In the genomic region with DNA sequence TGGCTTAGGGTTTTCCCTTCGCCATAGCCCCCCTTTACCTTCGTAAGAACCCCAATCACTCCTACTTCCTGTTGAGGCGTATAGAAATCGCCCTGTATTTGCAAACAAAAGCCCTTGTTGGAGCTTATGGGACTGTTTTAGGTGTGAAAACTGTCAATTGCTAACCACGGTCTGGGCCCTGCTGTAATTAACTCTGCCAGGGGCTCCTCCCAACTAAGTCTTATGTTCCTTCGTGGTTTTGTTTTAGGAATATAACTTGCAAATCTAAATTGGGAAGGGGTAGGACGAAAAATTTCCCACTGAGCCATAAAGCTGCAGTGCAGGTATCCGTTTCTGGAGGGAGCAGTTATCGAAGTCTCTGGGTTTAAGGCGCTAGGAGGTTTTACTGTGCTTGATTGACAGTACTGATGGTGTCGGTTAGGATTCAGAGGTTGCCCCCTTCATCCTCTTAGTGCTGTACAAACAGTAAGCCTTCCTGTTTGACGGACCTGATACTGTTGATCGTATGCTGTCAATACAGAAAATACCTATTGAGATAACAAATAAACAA, we compare ENCODE assay signal across 8 mouse cellular contexts. TPM values are rescaled to one million over a fixed set of nuclear protein-coding genes. Genes with fewer than 3 reads are reported as not detected.
DNase-seq lines count a peak whose midpoint lies in the region; ATAC-seq and TF ChIP-seq lines count a peak whose summit lies in the region.

No protein-coding gene starts in this region.

- TF ChIP-seq POLR2A in myocyte (IDR thresholded peaks at IDR 0.05; ENCODE audit: insufficient read length, low read depth): no peak

- no peak for DNase-seq in gastrocnemius, adult 2 months
- no peak for DNase-seq in gastrocnemius, adult 18-20 months (ENCODE audit: low spot score)
- DNase-seq in right cerebral cortex, adult 18-20 months: no peak

- intact Hi-C loops in gastrocnemius, adult 2 months (cut with DNase I): loop anchor here (1.0 to 2.0 kb wide), 2 partner anchors 95 to 125 kb away; no protein-coding TSS in a partner anchor

- peak overlapping the region; percentile 82 for H3K4me2 ChIP-seq in embryonic facial prominence, embryonic 13.5 days
- H3K4me2 ChIP-seq in intestine, postnatal 0 days (replicated peaks; ENCODE audit: low read depth): peak overlapping the region; percentile 87
- peak overlapping the region; percentile 69 for H3K4me2 ChIP-seq in myocyte (ENCODE audit: low read depth)

- no peak for TF ChIP-seq CTCF in gastrocnemius, adult 2 months (IDR thresholded peaks at IDR 0.05)
- TF ChIP-seq CTCF in intestine, postnatal 0 days (IDR thresholded peaks at IDR 0.05; ENCODE audit: low read depth): no peak

- H3K9me3 ChIP-seq in embryonic facial prominence, embryonic 13.5 days: no peaks in the 10 kb centered on the region
- no peaks in the 10 kb centered on the region for H3K9me3 ChIP-seq in intestine, postnatal 0 days (ENCODE audit: control insufficient read depth)

- WGBS in embryonic facial prominence, embryonic 13.5 days: under 1% methylated on average over 13 of the region's 13 CpGs
- 0% methylated on average over 13 of the region's 13 CpGs for WGBS in intestine, postnatal 0 days

- peak overlapping the region; percentile 100 for H3K4me3 ChIP-seq in gastrocnemius, adult 2 months
- peak overlapping the region; percentile 98 for H3K4me3 ChIP-seq in embryonic facial prominence, embryonic 13.5 days
- H3K4me3 ChIP-seq in intestine, postnatal 0 days (ENCODE audit: low read depth, low read length): peak overlapping the region; percentile 68
- peak overlapping the region; percentile 98 for H3K4me3 ChIP-seq in myocyte

- peak overlapping the region; percentile 100 for H3K27ac ChIP-seq in gastrocnemius, adult 2 months
- H3K27ac ChIP-seq in embryonic facial prominence, embryonic 13.5 days: peak overlapping the region; percentile 100
- H3K27ac ChIP-seq in intestine, postnatal 0 days (ENCODE audit: low read depth, low read length): peak overlapping the region; percentile 97

- peak; percentile 19 for ATAC-seq in CD4-positive, CD25-positive, alpha-beta regulatory T cell, adult 4 months
- no peak for ATAC-seq in embryonic facial prominence, embryonic 13.5 days (ENCODE audit: insufficient number of reproducible peaks, insufficient read depth, low FRiP score, low TSS enrichment, low read depth)
- no peak for ATAC-seq in intestine, postnatal 0 days
- no peak for ATAC-seq in inflammation-experienced regulatory T-cells, adult 6 months

- H3K79me2 ChIP-seq in myocyte (ENCODE audit: control insufficient read depth, insufficient read depth): peaks cover 79% of the 10 kb centered on the region

- H3ac ChIP-seq in myocyte (ENCODE audit: control insufficient read depth, insufficient read length): peak overlapping the region; percentile 94

- H3K9ac ChIP-seq in embryonic facial prominence, embryonic 13.5 days: peak overlapping the region; percentile 100
- peak overlapping the region; percentile 91 for H3K9ac ChIP-seq in intestine, postnatal 0 days (ENCODE audit: low read depth, low read length)

- peaks cover 31% of the 10 kb centered on the region for H3K4me1 ChIP-seq in embryonic facial prominence, embryonic 13.5 days
- peaks cover 4% of the 10 kb centered on the region; the same call in 1 of the 2 replicates for H3K4me1 ChIP-seq in intestine, postnatal 0 days (replicated peaks; ENCODE audit: control insufficient read depth, insufficient read depth, low read length)

- no peaks in the 10 kb centered on the region for H3K27me3 ChIP-seq in embryonic facial prominence, embryonic 13.5 days
- no peaks in the 10 kb centered on the region for H3K27me3 ChIP-seq in intestine, postnatal 0 days (replicated peaks; ENCODE audit: control insufficient read depth, insufficient read depth, low read length)
- no peaks in the 10 kb centered on the region for H3K27me3 ChIP-seq in myocyte (ENCODE audit: control insufficient read depth, insufficient read depth, insufficient read length)

- peaks cover 36% of the 10 kb centered on the region for H3K36me3 ChIP-seq in embryonic facial prominence, embryonic 13.5 days
- peaks cover 21% of the 10 kb centered on the region for H3K36me3 ChIP-seq in intestine, postnatal 0 days (ENCODE audit: control insufficient read depth, insufficient read depth)
- H3K36me3 ChIP-seq in myocyte (ENCODE audit: control insufficient read depth, insufficient read depth): peaks cover 30% of the 10 kb centered on the region

TF ChIP-seq in myocyte, 11 proteins besides CTCF, POLR2A, EP300 and RAD21:
- TF ChIP-seq TCF3 (IDR thresholded peaks at IDR 0.05; ENCODE audit: insufficient read length, low read depth) (no peak), TCF12 (IDR thresholded peaks at IDR 0.05; ENCODE audit: insufficient read depth, poor library complexity, severe bottlenecking) (no peak), MYOD1 (IDR thresholded peaks at IDR 0.05; ENCODE audit: control insufficient read depth in 1 of 3, insufficient read length in 2 of 3, low read depth in 2 of 3) (no peak), CEBPB (IDR thresholded peaks at IDR 0.05; ENCODE audit: insufficient read depth, poor library complexity, severe bottlenecking) (no peak), SRF (IDR thresholded peaks at IDR 0.05; ENCODE audit: control insufficient read depth, insufficient read length, low read depth) (no peak), POLR2AphosphoS2 (IDR thresholded peaks at IDR 0.05; ENCODE audit: insufficient read length, low read depth) (no peak), MAX (IDR thresholded peaks at IDR 0.05; ENCODE audit: low read depth) (no peak), E2F4 (IDR thresholded peaks at IDR 0.05; ENCODE audit: insufficient read depth) (no peak)

RNA-seq across cellular contexts. Expression of a gene that starts 1.0 kb away (rescaled TPM):
- total RNA-seq in gastrocnemius, adult 2 months (2021): 10 to 100 TPM; 68.8 to 74.4 TPM
- 10 to 100 TPM; 68.4 to 69.8 TPM for total RNA-seq in gastrocnemius, adult 18-20 months (2021)
- polyA plus RNA-seq in CD4-positive, CD25-positive, alpha-beta regulatory T cell, adult 4 months (2017; shearing (Covaris generic)): 10 to 100 TPM; 68.5 to 94.4 TPM
- 28.3 and 29.2 TPM in 2 replicates for polyA plus RNA-seq in embryonic facial prominence, embryonic 13.5 days (2015; fragmentation: Nextera tagmentation; extraction: Ambion mirVana)
- polyA plus RNA-seq in intestine, postnatal 0 days (2015; fragmentation: Nextera tagmentation; extraction: Ambion mirVana): 7.3 and 9.5 TPM in 2 replicates
- 25.8 TPM for polyA plus RNA-seq in myocyte (2012; fragmentation: generic; extraction: Trizol)
- 100 to 1,000 TPM in 1 of 3 experiments, 10 to 100 TPM in 2; 57.3 to 129 (median 66.8) TPM for polyA plus RNA-seq in inflammation-experienced regulatory T-cells, adult 6 months (2017; shearing (Covaris generic))

RNA-seq across cellular contexts. Expression of a gene that starts 44.0 kb away (rescaled TPM):
- total RNA-seq in gastrocnemius, adult 2 months (2021): not detected
- not detected for total RNA-seq in gastrocnemius, adult 18-20 months (2021)
- polyA plus RNA-seq in CD4-positive, CD25-positive, alpha-beta regulatory T cell, adult 4 months (2017; shearing (Covaris generic)): 100 to 1,000 TPM in 1 of 2 experiments, 10 to 100 TPM in 1; 93.9 to 121 TPM
- polyA plus RNA-seq in embryonic facial prominence, embryonic 13.5 days (2015; fragmentation: Nextera tagmentation; extraction: Ambion mirVana): 0.10 TPM in 1 of 2 replicates, not detected in the other
- 0.21 and 0.25 TPM in 2 replicates for polyA plus RNA-seq in intestine, postnatal 0 days (2015; fragmentation: Nextera tagmentation; extraction: Ambion mirVana)
- 0.01 TPM for polyA plus RNA-seq in myocyte (2012; fragmentation: generic; extraction: Trizol)
- polyA plus RNA-seq in inflammation-experienced regulatory T-cells, adult 6 months (2017; shearing (Covaris generic)): 100 to 1,000 TPM in 2 of 3 experiments, 10 to 100 TPM in 1; 62.4 to 131 (median 115) TPM

Comparison
In these comparisons a context has a peak if more than half of its experiments do, and no peak if none do; other contexts are left out.
1. RNA of a gene that starts 44.0 kb away (polyA plus RNA-seq): 93.9 to 121 TPM in CD4-positive, CD25-positive, alpha-beta regulatory T cell, adult 4 months and 62.4 to 131 TPM in inflammation-experienced regulatory T-cells, adult 6 months; 0.21 to 0.25 TPM in intestine, postnatal 0 days, 0.10 TPM in embryonic facial prominence, embryonic 13.5 days and 0.01 TPM in myocyte (single experiment); every median in the first group is over 10 times any median in the second.
2. Peak in every context shown above with its lines, with median percentiles within 50 percentile points of each other: H3K27ac ChIP-seq, H3K4me3 ChIP-seq and H3K4me2 ChIP-seq.